Mouse (Mus musculus) embryo, embryonic 9.5 days (tissue): ENCODE measurements at regions not wholly inside any gene's neighbourhood (a gene's known extent, or its start where the extent isn't known, plus 50 kb on each side); places are given as distances from the start of the nearest gene placed in this dataset.
A peak's percentile ranks its signal among the peaks of the same experiment; 100 is the strongest.

Source experiments
- DNase-seq: peaks from one replicate; pipeline ENCODE4 v3.0.0-alpha.2; 2017; ENCODE audit errors: extremely low spot score

DNA sequence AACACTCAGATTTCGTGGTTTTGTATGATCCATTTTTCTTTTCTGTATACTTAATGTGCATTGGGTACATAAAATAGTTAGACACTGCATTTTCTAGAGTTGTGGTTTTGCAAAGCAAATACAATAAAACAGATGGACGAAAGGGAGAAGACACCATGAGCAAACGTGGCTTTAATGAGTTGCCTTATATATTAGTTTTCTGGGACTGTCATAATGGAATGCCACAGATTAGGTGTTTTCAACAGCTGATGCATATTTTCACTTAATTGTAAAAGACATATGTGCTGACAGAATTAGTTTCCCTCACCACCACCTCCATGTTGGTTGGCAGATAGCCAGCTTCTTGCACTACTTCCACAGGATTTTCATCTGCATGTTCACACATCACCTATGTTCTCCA, 1607.9 kb downstream of the Hace1 start:
- DNase-seq: no peak

DNA sequence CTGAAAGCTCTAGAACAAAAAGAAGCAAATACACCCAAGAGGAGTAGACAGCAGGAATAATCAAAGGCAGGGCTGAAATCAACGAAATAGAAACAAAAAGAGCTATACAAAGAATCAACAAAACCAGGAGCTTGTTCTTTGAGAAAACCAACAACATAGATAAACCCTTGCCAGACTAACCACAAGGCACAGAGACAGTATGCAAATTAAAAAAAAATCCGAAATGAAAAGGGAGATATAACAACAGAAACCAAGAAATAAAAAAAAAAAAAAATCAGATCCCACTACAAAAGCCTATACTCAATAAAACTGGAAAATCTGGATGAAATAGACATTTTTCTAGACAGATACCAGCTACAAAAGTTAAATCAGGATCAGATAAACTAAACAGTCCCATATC, 1638.6 kb downstream of the Hace1 start:
- no peak for DNase-seq

DNA sequence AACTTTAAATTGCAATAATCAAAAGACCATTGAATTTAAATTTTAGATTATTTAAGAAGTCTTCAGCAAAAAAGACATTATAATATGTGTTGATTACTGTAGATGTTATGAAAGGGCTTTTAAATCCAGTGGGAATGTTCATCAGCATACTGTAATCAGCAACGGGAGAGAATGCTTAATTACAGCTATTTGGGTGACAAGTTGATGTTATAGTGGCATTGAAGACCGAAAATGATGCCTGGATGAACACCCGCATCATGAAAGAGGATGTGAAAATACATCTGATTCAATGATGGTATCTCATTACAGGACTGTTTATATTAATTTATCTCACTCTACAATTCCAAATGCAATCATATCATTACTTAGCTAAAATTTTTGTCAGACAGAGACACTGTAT, 1685.4 kb downstream of the Hace1 start:
- no peak for DNase-seq

DNA sequence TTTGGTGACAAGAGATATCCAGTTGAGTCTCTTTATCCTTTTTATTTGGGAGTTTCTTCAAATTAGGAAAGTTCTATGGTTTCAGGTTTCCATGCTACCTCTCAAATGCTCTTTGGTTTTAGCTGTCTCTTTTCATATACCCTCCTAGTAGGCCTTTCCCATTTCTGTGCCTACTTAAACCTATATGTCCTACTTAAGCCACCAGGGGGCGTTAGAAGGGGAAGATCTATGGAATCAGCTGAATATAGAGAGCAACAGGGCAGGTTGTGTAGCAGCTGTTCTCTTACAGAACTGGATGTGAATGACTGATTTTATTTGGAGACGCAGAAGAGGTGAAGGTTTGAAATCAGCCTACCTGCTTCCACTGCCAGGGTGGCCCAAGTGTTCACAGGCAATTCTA, 1708.1 kb downstream of the Hace1 start:
- peak; percentile 4 for DNase-seq

DNA sequence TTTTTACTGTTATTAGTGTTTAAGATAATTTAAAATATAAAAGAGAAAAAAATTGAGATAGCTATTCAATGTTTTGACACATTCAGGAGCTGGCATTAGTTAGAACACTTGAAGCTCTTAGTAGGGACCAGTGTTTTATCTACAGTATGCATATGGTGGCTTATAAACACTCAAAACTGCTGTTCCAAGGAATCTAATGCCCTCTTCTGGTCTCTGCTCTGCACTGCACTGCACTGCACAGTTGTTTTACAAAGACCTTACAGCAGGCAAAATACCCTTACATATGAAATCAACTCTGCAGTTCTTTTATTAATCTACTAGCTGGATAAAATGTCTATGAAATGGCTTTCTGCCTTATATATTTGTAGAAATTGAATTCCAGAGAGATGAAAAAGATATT, 1722.5 kb downstream of the Hace1 start:
- DNase-seq: no peak
